Mouse (Mus musculus) limb, embryonic 14.5 days (tissue): ENCODE data around the gene Strip2. TPM values are rescaled to one million over a fixed set of nuclear protein-coding genes. Genes with fewer than 3 reads are reported as not detected.
A peak's percentile ranks its signal among the peaks of the same experiment; 100 is the strongest.

Source experiments
- ATAC-seq: fragments of 200-750 bp; cut with Nextera tagmentation; 2 replicates; pipeline ENCODE4 v1.8.0; 2017; ENCODE audit warnings: low read depth, moderate number of reproducible peaks, moderate TSS enrichment; ENCODE audit not compliant: low FRiP score
- DNase-seq: peaks from one replicate; pipeline ENCODE4 v3.0.0-alpha.2; 2015; ENCODE audit warnings: low spot score
- H3K27ac ChIP-seq: fragments of 300-500 bp; sonication (generic); replicated peaks from 2 replicates; pipeline ENCODE4 v1.5.1; 2014; ENCODE audit warnings: low read depth, mild to moderate bottlenecking, low read length, moderate library complexity, mixed read lengths
- H3K27me3 ChIP-seq: fragments of 300-500 bp; sonication (generic); 2 replicates; pipeline ENCODE4 v1.6.1; 2014; ENCODE audit warnings: low read length, mixed read lengths; ENCODE audit not compliant: control insufficient read depth, insufficient read depth
- H3K36me3 ChIP-seq: fragments of 300-500 bp; sonication (generic); 2 replicates; pipeline ENCODE4 v1.6.1; 2014; ENCODE audit warnings: mild to moderate bottlenecking, low read length, moderate library complexity, mixed read lengths; ENCODE audit not compliant: control insufficient read depth, insufficient read depth
- H3K4me1 ChIP-seq: fragments of 300-500 bp; sonication (generic); 2 replicates; pipeline ENCODE4 v1.6.1; 2014; ENCODE audit warnings: antibody characterized with exemption, low read length, mixed read lengths; ENCODE audit not compliant: control insufficient read depth, insufficient read depth
- H3K4me2 ChIP-seq: fragments of 300-500 bp; sonication (generic); replicated peaks from 2 replicates; pipeline ENCODE4 v1.6.1; 2014; ENCODE audit warnings: low read depth, mild to moderate bottlenecking, low read length, moderate library complexity; ENCODE audit not compliant: severe bottlenecking
- H3K4me3 ChIP-seq: fragments of 300-500 bp; sonication (generic); replicated peaks from 2 replicates; pipeline ENCODE4 v1.5.1; 2014; ENCODE audit warnings: low read length
- H3K9ac ChIP-seq: fragments of 300-500 bp; sonication (generic); 2 replicates; pipeline ENCODE4 v1.6.1; 2014; ENCODE audit warnings: mild to moderate bottlenecking, low read depth, low read length, moderate library complexity; ENCODE audit not compliant: severe bottlenecking
- H3K9me3 ChIP-seq: fragments of 300-500 bp; sonication (generic); 2 replicates; pipeline ENCODE4 v1.6.1; 2016; ENCODE audit warnings: low read length; ENCODE audit not compliant: control insufficient read depth
- POLR2A ChIP-seq: fragments of 200-500 bp; IDR thresholded peaks from 2 replicates; pipeline ENCODE4 v1.8.0; 2012; ENCODE audit warnings: inconsistent platforms, mild to moderate bottlenecking, moderate library complexity, borderline replicate concordance; ENCODE audit not compliant: insufficient read depth, insufficient read length; ENCODE audit errors: extremely low read depth
- WGBS: fragments of 180-500 bp; shearing (Covaris S2); extraction: QIAGEN DNeasy Blood & Tissue Kit; methylation state at CpG from one replicate; pipeline ENCODE4 v1.1.7; 2014; 5-methylcytosine and 5-hydroxymethylcytosine counted together
- polyA plus RNA-seq, 2 experiments: library from polyadenylated mRNA; depleted of rRNA in 1 of 2; stranded (reverse) in 1 of 2; unstranded in 1 of 2; fragments of >200 nt; fragmentation: Nextera tagmentation in 1 of 2; extraction: Ambion mirVana in 1 of 2; gene quantifications; 2 replicates each; pipeline versions ENCODE4 v1.2.1 to v1.2.3; 2012 to 2014

The Strip2 gene
- polyA plus RNA-seq (2012; rRNA removed) (3.3 and 3.5 TPM in 2 replicates), polyA plus RNA-seq (2014; fragmentation: Nextera tagmentation; extraction: Ambion mirVana) (2.5 and 2.6 TPM in 2 replicates)

- peak within 1 kb of the TSS; percentile 63 for H3K9ac ChIP-seq
- TF ChIP-seq POLR2A: no peak
- peak; percentile 100 for ATAC-seq
- no peaks in the 10 kb centered on the region for H3K27me3 ChIP-seq
- H3K4me3 ChIP-seq: peak within 1 kb of the TSS; percentile 72
- H3K36me3 ChIP-seq: 0 out of 2 replicates have a peak, but pooled peaks cover 3% of the 10 kb centered on the region
- DNase-seq: peak; percentile 97
- H3K9me3 ChIP-seq: no peaks in the 10 kb centered on the region
- H3K4me1 ChIP-seq: peaks cover 7% of the 10 kb centered on the region
- WGBS: under 1% methylated on average over 52 of the region's 67 CpGs
- H3K4me2 ChIP-seq: peak within 1 kb of the TSS; percentile 94
- H3K27ac ChIP-seq: 0 out of 2 replicates have a peak within 1 kb of the TSS, but pooled peaks have one; percentile 13
Observed at GRCm38 (mm10) chr6:29916530-29917382, at the start of gene Strip2. Gene Strip2, plus strand, starts transcription at chr6:29917012.

DNA sequence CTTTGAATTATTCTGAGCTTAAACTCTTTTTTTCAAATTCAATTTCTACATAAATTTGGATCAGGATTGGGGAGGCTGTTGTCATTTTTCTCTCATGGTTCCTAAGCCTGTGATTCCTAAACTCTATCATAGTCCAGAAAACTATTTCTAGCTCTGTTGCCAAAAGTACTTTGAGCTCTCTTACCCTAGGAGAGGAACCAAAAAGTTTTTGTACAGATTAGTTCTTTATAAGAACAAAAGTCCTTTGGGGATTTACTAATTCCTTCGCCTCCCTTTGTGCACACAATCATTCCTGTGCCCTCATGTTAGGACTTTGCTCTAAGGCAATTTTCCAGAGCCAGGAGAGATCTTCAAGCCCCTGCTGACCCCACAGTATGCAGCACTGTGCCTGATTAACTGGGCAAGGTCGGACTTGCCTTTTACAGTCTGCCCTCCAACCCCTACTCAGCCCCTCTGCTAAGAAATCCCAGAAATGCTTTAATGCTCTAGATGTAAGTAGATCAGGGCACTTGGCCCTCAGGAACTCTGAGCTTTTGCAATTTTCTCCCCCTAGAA lies 48.4 kb upstream of the Strip2 start:
- Histone ChIP-seq H3K4me2 (no peak overlapping the region), H3K9ac (no peak overlapping the region), H3K36me3 (peaks cover 19% of the 10 kb centered on the region), H3K4me1 (no peaks in the 10 kb centered on the region), H3K27me3 (no peaks in the 10 kb centered on the region), H3K4me3 (no peak overlapping the region), H3K9me3 (no peaks in the 10 kb centered on the region), H3K27ac (no peak overlapping the region)
- ATAC-seq: no peak
- 56% methylated on average over 2 of the region's 2 CpGs for WGBS
- no peak for TF ChIP-seq POLR2A
- no peak for DNase-seq

DNA sequence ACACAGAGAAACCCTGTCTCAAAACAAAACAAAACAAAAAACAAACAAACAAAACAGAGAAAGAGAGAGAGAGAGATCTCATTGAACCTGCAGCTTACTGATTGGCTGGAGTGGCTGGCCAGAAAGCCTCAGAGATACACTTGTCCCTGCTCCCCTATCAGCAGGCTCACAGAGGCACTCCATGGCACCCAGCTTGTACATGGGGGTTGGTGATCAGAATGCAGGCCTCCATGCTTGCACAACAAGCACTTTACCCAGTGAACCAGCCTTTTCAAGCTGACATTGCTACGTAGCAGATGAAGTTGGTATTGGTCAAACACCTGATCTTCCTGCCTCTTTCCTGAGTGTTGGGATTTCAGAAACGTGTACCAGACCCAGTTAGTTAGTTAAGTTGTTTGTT lies 43.2 kb upstream of the Strip2 start:
- no peak for TF ChIP-seq POLR2A
- no peak for DNase-seq
- no peak for ATAC-seq
- H3K36me3 ChIP-seq: peaks cover 22% of the 10 kb centered on the region
- 77% methylated on average over 2 of the region's 2 CpGs for WGBS
- no peak overlapping the region for H3K27ac ChIP-seq
- no peaks in the 10 kb centered on the region for H3K27me3 ChIP-seq
- H3K4me3 ChIP-seq: no peak overlapping the region
- H3K9me3 ChIP-seq: no peaks in the 10 kb centered on the region
- no peak overlapping the region for H3K9ac ChIP-seq
- H3K4me2 ChIP-seq: no peak overlapping the region
- H3K4me1 ChIP-seq: no peaks in the 10 kb centered on the region

DNA sequence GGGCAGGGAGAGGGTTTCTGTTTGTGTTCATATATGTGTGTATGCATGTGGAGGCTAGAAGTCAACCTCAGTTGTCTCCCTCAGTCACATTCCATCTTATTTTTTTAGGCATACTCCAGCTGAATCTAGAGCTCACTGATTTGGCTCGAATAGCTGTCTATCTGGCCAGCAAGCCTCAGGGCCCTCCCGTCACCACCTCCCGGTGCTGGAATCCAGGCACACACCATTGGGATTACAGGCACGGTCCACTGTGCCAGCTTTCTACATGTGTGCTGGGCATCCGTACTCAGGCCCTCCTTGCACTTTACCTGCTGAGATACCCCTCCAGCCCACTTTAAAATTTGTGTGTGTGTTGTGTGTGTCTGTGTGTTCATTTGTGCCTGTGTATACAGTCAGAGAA lies 41.2 kb upstream of the Strip2 start:
- ATAC-seq: no peak
- WGBS: 79% methylated on average over 5 of the region's 5 CpGs

GRCm38 (mm10) chr6:29876782-29877181 lies 40.0 kb upstream of the Strip2 start:
- no peak for TF ChIP-seq POLR2A
- 82% methylated on average over 4 of the region's 4 CpGs for WGBS
- Histone ChIP-seq H3K4me2 (no peak overlapping the region), H3K36me3 (peaks cover 25% of the 10 kb centered on the region), H3K9me3 (no peaks in the 10 kb centered on the region), H3K9ac (no peak overlapping the region), H3K27ac (no peak overlapping the region), H3K4me1 (no peaks in the 10 kb centered on the region), H3K27me3 (no peaks in the 10 kb centered on the region), H3K4me3 (no peak overlapping the region)
- no peak for DNase-seq
- ATAC-seq: no peak

More for the DNA sequence above, 41.2 kb upstream of the Strip2 start:
- no peak overlapping the region for H3K9ac ChIP-seq
- peaks cover 29% of the 10 kb centered on the region for H3K36me3 ChIP-seq
- H3K9me3 ChIP-seq: no peaks in the 10 kb centered on the region
- no peaks in the 10 kb centered on the region for H3K4me1 ChIP-seq
- no peak overlapping the region for H3K4me2 ChIP-seq
- H3K27ac ChIP-seq: no peak overlapping the region
- TF ChIP-seq POLR2A: no peak
- no peaks in the 10 kb centered on the region for H3K27me3 ChIP-seq
- no peak overlapping the region for H3K4me3 ChIP-seq
- DNase-seq: no peak
